Mouse (Mus musculus) mammary gland, adult 2 months (tissue): ENCODE measurements around the gene Cd209g. TPM values are rescaled to one million over a fixed set of nuclear protein-coding genes. Genes with fewer than 3 reads are reported as not detected.

Source experiments
- polyA plus RNA-seq: library from polyadenylated mRNA; depleted of rRNA; stranded (reverse); fragments of >200 nt; gene quantifications from 2 replicates; pipeline ENCODE4 v1.2.3, GENCODE M21; 2012; ENCODE audit warnings: low replicate concordance; rRNA removed

The Cd209g gene
- polyA plus RNA-seq: 86.2 and 103 TPM in 2 replicates

DNA sequence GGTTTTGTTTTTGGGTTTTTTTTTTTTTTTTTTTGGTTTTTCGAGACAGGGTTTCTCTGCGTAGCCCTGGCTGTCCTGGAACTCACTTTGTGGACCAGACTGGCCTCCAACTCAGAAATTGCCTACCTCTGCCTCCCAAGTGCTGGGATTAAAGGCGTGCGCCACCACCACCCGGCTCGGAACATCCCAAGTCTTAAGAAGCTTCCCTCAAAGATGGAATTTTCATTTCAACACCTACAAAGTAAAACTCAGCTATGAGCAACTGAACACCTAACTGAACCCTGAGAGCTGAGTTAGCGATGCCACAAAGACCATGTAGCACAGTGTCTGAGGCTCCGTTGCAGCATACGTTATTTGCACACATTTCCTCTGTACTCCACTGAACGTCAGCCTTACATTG, at the start of gene Cd209g:
TSS of gene Cd209g (plus strand) at position 301 of the 400 bp plus-strand sequence.

DNA sequence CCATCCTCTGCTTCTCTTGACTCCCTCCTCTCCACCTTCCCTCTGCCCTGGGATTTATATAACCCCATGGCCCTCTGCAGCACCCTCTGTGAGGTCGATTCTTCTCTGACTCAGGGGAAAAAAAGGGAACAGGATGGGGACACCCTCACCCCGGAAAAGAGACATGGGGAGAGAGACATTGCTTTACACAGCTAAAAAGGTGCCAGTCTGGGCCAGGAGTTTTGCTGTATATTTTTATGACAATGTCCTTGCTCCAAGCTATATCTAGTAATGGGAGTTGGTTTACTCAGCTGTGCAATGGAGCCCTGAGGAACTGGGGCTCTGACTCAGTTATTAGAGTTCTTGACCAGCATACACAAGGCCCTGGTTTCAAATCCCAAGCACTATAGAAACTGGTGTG, 28.2 kb upstream of the Cd209g start, which contains the start of gene Cd209f:
TSS of gene Cd209f (minus strand) at position 101 of the 400 bp plus-strand sequence.

DNA sequence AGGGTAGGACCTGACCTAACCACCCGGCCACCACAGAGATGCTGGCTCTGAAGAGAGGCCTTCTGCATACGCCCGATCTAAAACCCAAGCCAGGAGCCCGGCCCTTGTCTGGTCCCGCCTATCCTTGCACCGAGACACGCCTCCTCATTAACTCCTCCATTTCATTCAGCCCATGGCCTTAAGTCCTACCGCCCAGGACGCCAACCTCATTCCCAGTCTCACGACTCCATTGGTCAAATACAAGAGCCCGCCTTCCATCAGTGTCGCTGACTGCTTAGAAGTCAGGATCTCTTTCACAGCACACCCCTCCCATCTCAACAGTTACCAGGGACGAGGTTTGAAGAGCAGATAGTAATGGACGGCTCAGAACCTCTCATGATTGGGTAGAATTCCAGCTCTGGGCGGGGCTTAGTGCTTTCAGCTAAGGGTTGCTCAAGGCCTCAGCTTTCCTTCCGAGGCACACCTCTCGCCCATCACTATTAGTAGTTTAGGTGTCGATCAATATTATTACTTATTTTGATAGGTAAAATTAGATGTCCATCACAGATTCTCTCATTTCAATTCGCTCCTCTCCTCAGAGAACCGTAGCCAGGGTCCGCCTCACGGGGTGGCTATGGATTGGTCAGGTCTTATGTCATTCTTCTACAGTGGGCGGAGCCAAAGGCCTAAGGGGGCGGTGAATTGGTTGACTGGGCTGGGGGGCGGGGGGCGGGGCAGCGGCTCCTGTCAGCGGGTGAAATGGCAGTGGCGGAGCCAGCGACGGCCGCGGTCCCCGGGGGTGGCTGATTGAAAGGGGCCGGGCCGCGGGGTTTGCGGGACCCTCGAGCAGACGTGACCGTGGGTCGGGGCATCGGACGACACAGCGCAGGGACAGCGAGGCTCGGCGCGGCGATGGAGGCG, 32.2 kb downstream of the Cd209g start, which contains the start of gene Evi5l:
TSS of gene Evi5l (plus strand) at position 716 of the 900 bp plus-strand sequence.

Other genes with a start within 250 kb of the Cd209g start
- 27.8 and 85.7 TPM in 2 replicates for gene Cd209b, start 207.3 kb upstream of the Cd209g start, polyA plus RNA-seq
- gene Cd209c, start 179.4 kb upstream of the Cd209g start, polyA plus RNA-seq: 2.8 and 8.1 TPM in 2 replicates
- gene Cd209f, start 28.3 kb upstream of the Cd209g start, polyA plus RNA-seq: 66.9 and 109 TPM in 2 replicates
- gene Evi5l, start 32.5 kb downstream of the Cd209g start, polyA plus RNA-seq: 24.4 and 36.5 TPM in 2 replicates
- gene Prr36, start 83.4 kb downstream of the Cd209g start, polyA plus RNA-seq: 0.52 and 1.1 TPM in 2 replicates
- 1.6 TPM in 2 replicates for gene Lrrc8e, start 92.7 kb downstream of the Cd209g start, polyA plus RNA-seq
- gene Map2k7, start 104.6 kb downstream of the Cd209g start, polyA plus RNA-seq: 40.9 and 50.7 TPM in 2 replicates
- 4.8 and 6.2 TPM in 2 replicates for gene Gm49320, start 104.8 kb downstream of the Cd209g start, polyA plus RNA-seq
- gene Tgfbr3l, start 114.1 kb downstream of the Cd209g start, polyA plus RNA-seq: 45.2 and 99.3 TPM in 2 replicates
- gene Snapc2, start 119.0 kb downstream of the Cd209g start, polyA plus RNA-seq: 36.5 and 40.7 TPM in 2 replicates
- gene Ctxn1, start 125.2 kb downstream of the Cd209g start, polyA plus RNA-seq: 11.0 and 12.4 TPM in 2 replicates
- 57.5 and 88.0 TPM in 2 replicates for gene Timm44, start 141.8 kb downstream of the Cd209g start, polyA plus RNA-seq
- gene Ccl25, start 191.1 kb downstream of the Cd209g start, polyA plus RNA-seq: 2.4 and 5.1 TPM in 2 replicates
- gene Elavl1, start 191.3 kb downstream of the Cd209g start, polyA plus RNA-seq: 30.0 and 36.5 TPM in 2 replicates